Mouse (Mus musculus) cerebellum, adult 2 months (tissue): ENCODE measurements around the gene Trpc1. TPM values are rescaled to one million over a fixed set of nuclear protein-coding genes. Genes with fewer than 3 reads are reported as not detected.

ENCODE experiments used
- DNase-seq, 2 experiments: peaks; one replicate each; pipeline ENCODE4 v3.0.0; 2021
- H3K27ac ChIP-seq: fragments of 200-500 bp; 2 replicates; pipeline ENCODE4 v1.5.1; 2012; ENCODE audit warnings: low read length, control low read depth, inconsistent platforms; ENCODE audit not compliant: insufficient read depth
- H3K27me3 ChIP-seq: fragments of 200-500 bp; 2 replicates; pipeline ENCODE4 v1.6.1; 2012; ENCODE audit warnings: inconsistent platforms, mild to moderate bottlenecking, low read length, moderate library complexity; ENCODE audit not compliant: control insufficient read depth, insufficient read depth
- H3K4me1 ChIP-seq: fragments of 200-500 bp; 2 replicates; pipeline ENCODE4 v1.6.1; 2011; ENCODE audit warnings: low read length; ENCODE audit not compliant: control insufficient read depth, insufficient read depth
- H3K4me3 ChIP-seq: fragments of 200-500 bp; replicated peaks from 2 replicates; pipeline ENCODE3; 2011; ENCODE audit warnings: mild to moderate bottlenecking, low read depth, low read length, control low read depth; ENCODE audit not compliant: insufficient read depth
- CTCF ChIP-seq: fragments of 200-500 bp; IDR thresholded peaks from 2 replicates; pipeline ENCODE4 v1.5.1; 2011; ENCODE audit warnings: low read depth, mild to moderate bottlenecking, control low read depth, low read length, moderate library complexity, borderline replicate concordance; ENCODE audit not compliant: insufficient read depth
- POLR2A ChIP-seq: fragments of 200-500 bp; IDR thresholded peaks from 2 replicates; pipeline ENCODE4 v1.6.1; 2011; ENCODE audit warnings: low read length, control low read depth, borderline replicate concordance; ENCODE audit not compliant: insufficient read depth
- WGBS: fragments of 180-500 bp; shearing (Covaris S2); methylation state at CpG from one replicate; pipeline ENCODE4 v1.1.7; 2018; 5-methylcytosine and 5-hydroxymethylcytosine counted together
- polyA plus RNA-seq: library from polyadenylated mRNA; depleted of rRNA; stranded (reverse); fragments of >200 nt; gene quantifications from 2 replicates; pipeline ENCODE4 v1.2.3, GENCODE M21; 2012

The Trpc1 gene
- polyA plus RNA-seq, 1 experiment: 21.3 TPM

- Histone ChIP-seq H3K4me3 (no peak overlapping the region), H3K27me3 (no peaks in the 10 kb centered on the region), H3K4me1 (no peaks in the 10 kb centered on the region), H3K27ac (no peak overlapping the region)
- TF ChIP-seq CTCF (no peak), POLR2A (no peak)
- 60% methylated on average over 2 of the region's 2 CpGs for WGBS
- no peak for DNase-seq
Observed at GRCm38 (mm10) chr9:95771671-95772070, 21.5 kb upstream of the Trpc1 start.

DNA sequence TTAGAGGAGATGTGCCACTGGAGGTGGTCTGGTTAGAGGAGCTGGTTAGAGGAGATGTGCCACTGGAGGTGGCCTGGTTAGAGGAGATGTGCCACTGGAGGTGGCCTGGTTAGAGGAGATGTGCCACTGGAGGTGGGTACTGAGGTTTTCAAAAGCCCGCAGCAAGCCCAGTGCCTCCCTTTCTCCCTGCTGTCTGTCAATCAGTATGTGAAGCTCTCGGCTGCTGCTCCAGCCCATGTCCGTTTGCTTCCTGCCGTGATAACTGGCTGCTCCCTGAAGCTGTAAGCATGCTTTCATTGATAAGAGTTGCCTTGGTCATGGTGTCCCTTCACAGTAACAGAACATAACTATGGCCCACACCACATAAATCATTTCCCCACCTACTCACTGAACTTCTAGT is 13.0 kb upstream of the Trpc1 start:
- DNase-seq: no peak

GRCm38 (mm10) chr9:95762228-95762627 is 12.1 kb upstream of the Trpc1 start:
- DNase-seq: no peak
- TF ChIP-seq CTCF (no peak), POLR2A (no peak)
- Histone ChIP-seq H3K27ac (no peak overlapping the region), H3K4me3 (no peak overlapping the region), H3K27me3 (no peaks in the 10 kb centered on the region), H3K4me1 (no peaks in the 10 kb centered on the region; the same call in 1 of the 2 replicates)
- WGBS: 93% methylated on average over 3 of the region's 3 CpGs

More for the DNA sequence above, 13.0 kb upstream of the Trpc1 start:
- H3K27ac ChIP-seq: no peak overlapping the region
- TF ChIP-seq CTCF (no peak), POLR2A (no peak)
- 69% methylated on average over 4 of the region's 4 CpGs for WGBS
- H3K4me3 ChIP-seq: no peak overlapping the region
- no peaks in the 10 kb centered on the region for H3K27me3 ChIP-seq
- H3K4me1 ChIP-seq: no peaks in the 10 kb centered on the region; the same call in 1 of the 2 replicates

GRCm38 (mm10) chr9:95761381-95761780 is 11.2 kb upstream of the Trpc1 start:
- 91% methylated on average over 8 of the region's 8 CpGs for WGBS
- Histone ChIP-seq H3K27me3 (no peaks in the 10 kb centered on the region), H3K4me1 (no peaks in the 10 kb centered on the region; the same call in 1 of the 2 replicates), H3K27ac (no peak overlapping the region), H3K4me3 (no peak overlapping the region)
- DNase-seq: no peak
- TF ChIP-seq CTCF (no peak), POLR2A (no peak)

- WGBS: 25% methylated on average over 9 of the region's 9 CpGs
- H3K4me1 ChIP-seq: no peaks in the 10 kb centered on the region; the same call in 1 of the 2 replicates
- no peaks in the 10 kb centered on the region for H3K27me3 ChIP-seq
- no peak overlapping the region; the same call in 1 of the 2 replicates for H3K27ac ChIP-seq
- no peak for DNase-seq
- TF ChIP-seq CTCF: no peak
- TF ChIP-seq POLR2A: no peak
- H3K4me3 ChIP-seq: peak overlapping the region; percentile 86
Observed at GRCm38 (mm10) chr9:95750746-95751145, 571 bp upstream of the Trpc1 start.

GRCm38 (mm10) chr9:95749461-95749928 is 680 bp downstream of the Trpc1 start:
- under 1% methylated on average over 34 of the region's 34 CpGs for WGBS
- Histone ChIP-seq H3K27ac (peak overlapping the region; percentile 87; the same call in 1 of the 2 replicates), H3K4me1 (no peaks in the 10 kb centered on the region; the same call in 1 of the 2 replicates), H3K27me3 (no peaks in the 10 kb centered on the region), H3K4me3 (peak overlapping the region; percentile 86)
- DNase-seq: peak; percentile 41 to 64
- no peak for TF ChIP-seq POLR2A
- TF ChIP-seq CTCF: no peak

GRCm38 (mm10) chr9:95747298-95747697 is 2.9 kb downstream of the Trpc1 start:
- WGBS: 89% methylated on average over 5 of the region's 5 CpGs
- no peak for DNase-seq
- H3K27ac ChIP-seq: no peak overlapping the region
- TF ChIP-seq POLR2A (no peak), CTCF (no peak)
- H3K4me3 ChIP-seq: no peak overlapping the region
- H3K27me3 ChIP-seq: no peaks in the 10 kb centered on the region
- no peaks in the 10 kb centered on the region; the same call in 1 of the 2 replicates for H3K4me1 ChIP-seq

DNA sequence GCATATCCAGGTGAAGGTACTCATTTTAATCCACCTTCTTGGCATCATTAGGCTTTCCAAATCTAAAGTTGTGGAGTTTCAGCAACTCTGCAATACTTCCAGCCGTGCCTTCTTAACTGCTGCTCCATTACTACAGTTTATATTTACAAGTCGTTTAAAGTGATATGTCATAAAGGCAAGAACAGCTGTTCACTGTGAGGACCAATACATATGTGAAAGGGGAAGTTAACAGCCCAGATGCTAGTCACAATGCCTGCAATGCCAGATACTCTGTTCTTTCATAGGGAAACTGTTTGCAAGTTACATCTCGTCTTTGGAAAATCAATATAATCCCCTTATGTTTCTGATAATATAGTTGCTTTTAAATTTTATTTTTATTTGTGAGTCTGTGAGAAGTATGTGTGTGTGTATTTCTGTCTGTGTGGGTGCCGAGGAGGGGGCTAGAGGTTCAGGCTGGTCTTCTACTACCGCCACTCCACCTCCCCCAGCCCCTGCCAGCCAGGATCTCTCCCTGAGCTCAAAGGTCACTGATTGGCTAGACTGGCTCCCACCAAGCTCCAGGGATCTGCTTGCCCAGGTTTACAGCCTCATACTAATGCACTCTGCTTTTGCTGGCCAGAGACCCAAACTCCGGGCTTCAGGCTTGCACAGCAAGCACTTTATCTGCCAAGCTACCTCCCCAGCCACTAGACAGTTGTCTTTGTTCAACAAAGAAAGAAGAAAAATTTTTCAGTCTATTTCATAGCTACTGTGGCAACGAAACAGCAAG is 5.1 kb downstream of the Trpc1 start:
- DNase-seq: peak in 1 of 2 experiments; percentile 13
- WGBS: 52% methylated on average over 7 of the region's 7 CpGs
- Histone ChIP-seq H3K4me3 (no peak overlapping the region), H3K27ac (no peak overlapping the region), H3K4me1 (no peaks in the 10 kb centered on the region; the same call in 1 of the 2 replicates), H3K27me3 (no peaks in the 10 kb centered on the region)
- TF ChIP-seq POLR2A: no peak
- no peak for TF ChIP-seq CTCF
